Mouse (Mus musculus) CD8-positive naive resting alpha-beta T cell, adult 57 days (primary cell): ENCODE measurements around the gene Telo2. TPM values are rescaled to one million over a fixed set of nuclear protein-coding genes. Genes with fewer than 3 reads are reported as not detected.

Experiments used
- total RNA-seq: library from RNA; stranded (reverse); gene quantifications from one replicate; pipeline ENCODE4 v1.2.4, GENCODE M21; 2023

The Telo2 gene
- 38.0 TPM for total RNA-seq

DNA sequence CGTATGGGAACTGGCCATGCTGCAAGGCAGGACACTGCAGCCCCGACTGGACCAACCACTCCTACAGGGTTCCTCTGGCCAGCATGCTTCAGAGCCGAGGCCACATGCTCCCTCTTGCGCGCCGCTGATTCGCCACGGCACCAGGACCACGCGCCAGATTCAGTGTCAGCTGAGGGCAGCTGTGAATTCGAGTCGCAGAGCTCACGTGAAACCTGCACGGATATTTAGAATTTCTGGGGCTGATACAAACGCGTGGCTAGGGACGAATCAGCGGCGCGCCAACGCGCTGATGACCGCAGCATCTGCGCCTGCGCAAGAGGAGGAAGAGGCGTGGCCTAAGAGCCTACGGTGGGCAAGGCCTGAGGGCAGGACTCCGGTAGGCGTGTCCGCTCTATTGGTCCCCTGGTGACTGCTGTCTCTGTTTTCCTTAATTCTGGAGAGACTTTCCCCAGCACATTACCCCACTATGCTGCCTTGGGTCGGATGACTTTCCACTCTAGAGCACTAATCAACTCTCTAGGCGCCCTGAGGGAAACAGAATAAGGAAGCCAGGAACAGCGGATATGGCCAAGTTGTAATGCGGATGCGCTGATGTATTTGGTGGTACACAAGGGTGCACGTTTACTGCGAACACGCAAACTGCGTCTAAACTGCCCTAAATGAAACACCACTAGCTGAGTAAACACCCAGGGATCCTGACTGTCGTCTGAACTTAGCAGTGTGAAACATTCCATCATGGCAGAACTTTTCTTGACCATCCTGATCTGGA, at the start of gene Telo2:
Gene Telo2, minus strand, starts transcription at position 304 of the 769 bp plus-strand sequence.

DNA sequence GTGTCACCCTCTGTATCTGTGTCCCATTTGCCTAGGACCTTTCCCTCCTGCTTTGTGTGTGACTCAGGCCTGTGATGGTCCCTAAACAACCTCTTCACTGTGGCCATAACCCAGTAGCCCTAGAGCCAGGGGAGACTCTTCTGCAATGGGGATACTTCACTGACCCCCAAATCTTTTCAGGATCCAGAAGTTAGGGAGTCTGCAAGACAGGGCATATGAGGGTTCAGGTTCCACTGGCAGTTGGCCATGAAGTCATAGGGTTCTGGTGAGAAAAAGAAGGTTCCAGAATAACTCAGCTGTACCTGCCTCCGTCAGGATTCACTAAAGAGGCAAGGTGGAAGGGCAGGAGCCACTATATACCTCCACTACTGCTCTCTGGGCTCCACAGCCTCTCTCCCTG, 46.4 kb upstream of the Telo2 start, which contains the start of gene Ccdc154:
Gene Ccdc154, plus strand, starts transcription at position 301 of the 400 bp plus-strand sequence.

DNA sequence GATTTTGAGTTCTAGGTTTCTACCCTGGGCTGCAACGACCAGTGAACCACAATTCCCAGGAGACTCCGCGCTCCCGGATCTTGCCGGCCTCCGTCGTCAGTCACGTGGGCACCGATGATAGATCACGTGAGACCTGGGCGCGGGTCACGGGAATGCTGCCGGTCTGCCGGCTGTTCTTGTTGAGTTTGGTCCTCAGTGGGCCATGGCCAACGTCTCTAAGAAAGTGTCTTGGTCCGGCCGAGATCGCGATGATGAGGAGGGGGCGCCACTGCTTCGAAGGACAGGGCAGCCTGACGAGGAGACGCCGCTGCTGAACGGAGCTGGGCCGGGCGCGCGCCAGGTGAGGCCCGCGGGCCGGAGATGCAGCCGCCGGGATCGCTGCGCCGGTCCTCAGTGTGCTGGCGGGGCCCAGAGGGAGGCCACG, 17.5 kb upstream of the Telo2 start, which contains the start of gene Clcn7:
Gene Clcn7, plus strand, starts transcription at position 117 of the 424 bp plus-strand sequence.

DNA sequence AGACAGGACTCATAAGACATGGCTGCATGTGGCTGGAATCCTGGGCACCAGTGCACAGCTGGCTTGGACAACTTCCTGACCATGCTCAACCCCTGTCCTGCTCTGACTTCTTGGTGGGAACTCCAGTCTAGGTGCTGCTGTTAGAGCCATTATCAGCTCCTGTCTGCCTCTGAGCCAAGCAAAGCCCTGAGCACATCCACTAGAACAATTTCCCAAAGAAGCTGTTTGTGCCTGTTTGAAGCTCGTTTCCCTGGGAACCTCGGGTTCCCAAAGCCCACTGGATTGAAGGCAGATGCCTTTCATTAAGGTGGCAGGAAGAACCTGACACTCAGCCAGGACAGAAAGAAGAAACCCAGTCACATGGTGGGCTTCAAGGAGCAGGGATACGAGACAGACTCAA, 4.6 kb upstream of the Telo2 start, which contains the start of gene Ptx4:
Gene Ptx4, plus strand, starts transcription at position 355 of the 400 bp plus-strand sequence.

DNA sequence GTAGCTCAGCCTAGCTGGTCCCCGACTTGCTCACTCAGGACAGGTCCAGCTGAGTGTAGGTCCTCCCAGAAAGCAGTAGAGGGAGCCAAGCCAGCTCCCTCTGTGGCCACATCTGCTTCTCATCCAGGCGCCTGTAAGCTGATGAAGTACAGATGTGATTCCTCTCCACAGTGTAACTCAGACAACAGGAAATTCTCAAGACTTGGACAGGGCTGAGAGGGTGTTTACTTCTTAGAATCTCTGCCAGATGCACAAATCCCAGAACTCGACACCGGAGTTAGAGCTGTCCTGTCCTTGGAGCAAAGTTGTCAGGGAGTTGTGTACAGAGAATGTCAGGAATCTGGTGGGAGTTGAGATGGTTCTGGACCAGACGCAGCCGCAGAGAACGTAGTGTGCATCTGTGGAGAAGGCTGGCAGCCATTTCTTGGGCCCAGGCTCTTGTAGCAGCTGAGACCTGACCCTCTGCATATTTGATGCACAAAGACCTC, 32.3 kb downstream of the Telo2 start, which contains the start of gene Tmem204:
Gene Tmem204, minus strand, starts transcription at position 148 of the 488 bp plus-strand sequence.

Other genes with a start within 250 kb of the Telo2 start
- gene Igfals, start 250.0 kb downstream of the Telo2 start, total RNA-seq = 0.67 TPM
- 53.6 TPM for gene Nubp2, start 229.6 kb downstream of the Telo2 start, total RNA-seq
- gene Spsb3, start 229.3 kb downstream of the Telo2 start, total RNA-seq = 28.9 TPM
- gene Eme2, start 220.9 kb downstream of the Telo2 start, total RNA-seq = 66.2 TPM
- gene Mrps34, start 220.9 kb downstream of the Telo2 start, total RNA-seq = 44.8 TPM
- gene Nme3, start 219.5 kb downstream of the Telo2 start, total RNA-seq = 24.0 TPM
- 226 TPM for gene Mapk8ip3, start 179.0 kb downstream of the Telo2 start, total RNA-seq
- gene Jpt2, start 155.3 kb downstream of the Telo2 start, total RNA-seq = 18.5 TPM
- 36.7 TPM for gene Cramp1l, start 100.2 kb downstream of the Telo2 start, total RNA-seq
- 31.4 TPM for gene Ift140, start 99.9 kb downstream of the Telo2 start, total RNA-seq
- not detected for gene Tmem204, start 32.4 kb downstream of the Telo2 start, total RNA-seq
- not detected for gene Ptx4, start 4.8 kb upstream of the Telo2 start, total RNA-seq
- gene Clcn7, start 17.4 kb upstream of the Telo2 start, total RNA-seq = 35.2 TPM
- gene Ccdc154, start 46.5 kb upstream of the Telo2 start, total RNA-seq = 0.61 TPM
- gene Gm38655, start 59.5 kb upstream of the Telo2 start, total RNA-seq = not detected
- gene BC003965, start 68.6 kb upstream of the Telo2 start, total RNA-seq = 13.3 TPM
- 76.9 TPM for gene Unkl, start 72.4 kb upstream of the Telo2 start, total RNA-seq
- 59.6 TPM for gene Gnptg, start 124.2 kb upstream of the Telo2 start, total RNA-seq
- 23.3 TPM for gene Tsr3, start 124.2 kb upstream of the Telo2 start, total RNA-seq
- 29.1 TPM for gene Baiap3, start 140.4 kb upstream of the Telo2 start, total RNA-seq
- 409 TPM for gene Ube2i, start 158.7 kb upstream of the Telo2 start, total RNA-seq
- gene Prss34, start 182.4 kb upstream of the Telo2 start, total RNA-seq = not detected
- gene Prss28, start 192.7 kb upstream of the Telo2 start, total RNA-seq = not detected
- gene Prss29, start 202.7 kb upstream of the Telo2 start, total RNA-seq = not detected
- not detected for gene Tpsab1, start 229.6 kb upstream of the Telo2 start, total RNA-seq